Mouse (Mus musculus) heart, embryonic 13.5 days (tissue): ENCODE measurements around the gene Gtdc1. TPM values are rescaled to one million over a fixed set of nuclear protein-coding genes. Genes with fewer than 3 reads are reported as not detected.

Experiments used
- ATAC-seq: fragments of 200-750 bp; cut with Nextera tagmentation; 2 replicates; pipeline ENCODE4 v1.8.0; 2017; ENCODE audit warnings: moderate TSS enrichment; ENCODE audit not compliant: insufficient number of reproducible peaks, low FRiP score, low TSS enrichment; ENCODE audit errors: extremely low read depth
- H3K27ac ChIP-seq: fragments of 300-500 bp; sonication (generic); replicated peaks from 2 replicates; pipeline ENCODE4 v1.5.1; 2015; ENCODE audit warnings: moderate library complexity, mild to moderate bottlenecking, inconsistent platforms
- H3K27me3 ChIP-seq: fragments of 300-500 bp; sonication (generic); replicated peaks from 2 replicates; pipeline ENCODE4 v1.6.1; 2015; ENCODE audit warnings: mild to moderate bottlenecking, inconsistent platforms
- H3K36me3 ChIP-seq: fragments of 300-500 bp; sonication (generic); 2 replicates; pipeline ENCODE4 v1.6.1; 2015; ENCODE audit warnings: mild to moderate bottlenecking, inconsistent platforms
- H3K4me1 ChIP-seq: fragments of 300-500 bp; sonication (generic); 2 replicates; pipeline ENCODE4 v1.6.1; 2015; ENCODE audit warnings: inconsistent platforms
- H3K4me2 ChIP-seq: fragments of 300-500 bp; sonication (generic); 2 replicates; pipeline ENCODE4 v1.6.1; 2015; ENCODE audit warnings: inconsistent platforms, mild to moderate bottlenecking, moderate library complexity
- H3K4me3 ChIP-seq: fragments of 300-500 bp; sonication (generic); 2 replicates; pipeline ENCODE4 v1.5.1; 2015; ENCODE audit warnings: moderate library complexity, mild to moderate bottlenecking, inconsistent platforms
- H3K9ac ChIP-seq: fragments of 300-500 bp; sonication (generic); 2 replicates; pipeline ENCODE4 v1.6.1; 2015; ENCODE audit warnings: inconsistent platforms, mild to moderate bottlenecking, moderate library complexity
- H3K9me3 ChIP-seq: fragments of 300-500 bp; sonication (generic); 2 replicates; pipeline ENCODE4 v1.6.1; 2016; ENCODE audit warnings: inconsistent platforms
- WGBS: fragments of 180-500 bp; shearing (Covaris S2); methylation state at CpG from one replicate; pipeline ENCODE4 v1.1.7; 2015; ENCODE audit warnings: mixed read lengths; 5-methylcytosine and 5-hydroxymethylcytosine counted together
- polyA plus RNA-seq: library from polyadenylated mRNA; unstranded; fragments of >200 nt; fragmentation: Nextera tagmentation; extraction: Ambion mirVana; gene quantifications from 2 replicates; pipeline ENCODE4 v1.2.1, GENCODE M21; 2015

Gtdc1 gene
- polyA plus RNA-seq, 1 experiment from 2014 or later: 11.7 TPM

GRCm38 (mm10) chr2:44763898-44764297 lies 163.6 kb downstream of the Gtdc1 start:
- Histone ChIP-seq H3K9me3 (no peaks in the 10 kb centered on the region), H3K4me2 (no peak overlapping the region), H3K4me1 (no peaks in the 10 kb centered on the region), H3K27me3 (no peaks in the 10 kb centered on the region), H3K27ac (no peak overlapping the region), H3K4me3 (no peak overlapping the region), H3K36me3 (no peaks in the 10 kb centered on the region), H3K9ac (no peak overlapping the region)
- ATAC-seq: no peak
- WGBS: 79% methylated on average over 1 of the region's 1 CpGs

GRCm38 (mm10) chr2:44736618-44737017 lies 190.8 kb downstream of the Gtdc1 start:
- Histone ChIP-seq H3K9ac (no peak overlapping the region), H3K27me3 (no peaks in the 10 kb centered on the region), H3K4me2 (no peak overlapping the region), H3K36me3 (no peaks in the 10 kb centered on the region), H3K27ac (no peak overlapping the region), H3K4me1 (no peaks in the 10 kb centered on the region), H3K4me3 (no peak overlapping the region), H3K9me3 (no peaks in the 10 kb centered on the region)
- no peak for ATAC-seq
- 96% methylated on average over 1 of the region's 1 CpGs for WGBS

GRCm38 (mm10) chr2:44721461-44721860 lies 206.0 kb downstream of the Gtdc1 start:
- no peak overlapping the region for H3K9ac ChIP-seq
- no peak overlapping the region for H3K4me3 ChIP-seq
- ATAC-seq: no peak
- no peak overlapping the region for H3K27ac ChIP-seq
- no peaks in the 10 kb centered on the region for H3K27me3 ChIP-seq
- H3K36me3 ChIP-seq: no peaks in the 10 kb centered on the region
- no peak overlapping the region for H3K4me2 ChIP-seq
- no peaks in the 10 kb centered on the region for H3K9me3 ChIP-seq
- no peaks in the 10 kb centered on the region for H3K4me1 ChIP-seq

GRCm38 (mm10) chr2:44705883-44706615 lies 221.4 kb downstream of the Gtdc1 start:
- Histone ChIP-seq H3K4me3 (no peak overlapping the region), H3K4me2 (no peak overlapping the region), H3K4me1 (no peaks in the 10 kb centered on the region), H3K36me3 (no peaks in the 10 kb centered on the region), H3K9ac (no peak overlapping the region), H3K27me3 (no peaks in the 10 kb centered on the region), H3K9me3 (no peaks in the 10 kb centered on the region), H3K27ac (0 out of 2 replicates have a peak overlapping the region, but pooled peaks have one; percentile 45)
- WGBS: 67% methylated on average over 4 of the region's 4 CpGs
- no peak for ATAC-seq

GRCm38 (mm10) chr2:44700276-44700675 lies 227.2 kb downstream of the Gtdc1 start:
- no peak overlapping the region for H3K4me2 ChIP-seq
- no peak overlapping the region for H3K4me3 ChIP-seq
- H3K27me3 ChIP-seq: no peaks in the 10 kb centered on the region
- H3K9me3 ChIP-seq: no peaks in the 10 kb centered on the region
- H3K27ac ChIP-seq: no peak overlapping the region
- no peaks in the 10 kb centered on the region for H3K36me3 ChIP-seq
- ATAC-seq: no peak
- H3K4me1 ChIP-seq: no peaks in the 10 kb centered on the region
- H3K9ac ChIP-seq: no peak overlapping the region
- WGBS: 65% methylated on average over 4 of the region's 4 CpGs

- 79% methylated on average over 3 of the region's 3 CpGs for WGBS
- Histone ChIP-seq H3K27me3 (no peaks in the 10 kb centered on the region), H3K9me3 (no peaks in the 10 kb centered on the region), H3K4me3 (no peak overlapping the region), H3K9ac (no peak overlapping the region), H3K27ac (no peak overlapping the region), H3K4me1 (no peaks in the 10 kb centered on the region), H3K36me3 (no peaks in the 10 kb centered on the region), H3K4me2 (no peak overlapping the region)
- no peak for ATAC-seq
Observed at GRCm38 (mm10) chr2:44696441-44696840, 231.0 kb downstream of the Gtdc1 start.

- H3K9ac ChIP-seq: no peak overlapping the region
- no peak overlapping the region for H3K27ac ChIP-seq
- no peak overlapping the region for H3K4me2 ChIP-seq
- H3K9me3 ChIP-seq: no peaks in the 10 kb centered on the region
- no peaks in the 10 kb centered on the region for H3K27me3 ChIP-seq
- ATAC-seq: no peak
- 72% methylated on average over 1 of the region's 1 CpGs for WGBS
- H3K4me3 ChIP-seq: no peak overlapping the region
- H3K36me3 ChIP-seq: no peaks in the 10 kb centered on the region
- no peaks in the 10 kb centered on the region for H3K4me1 ChIP-seq
Observed at GRCm38 (mm10) chr2:44693898-44694297, 233.6 kb downstream of the Gtdc1 start.

GRCm38 (mm10) chr2:44664049-44664448 lies 263.4 kb downstream of the Gtdc1 start:
- H3K36me3 ChIP-seq: no peaks in the 10 kb centered on the region
- no peaks in the 10 kb centered on the region for H3K9me3 ChIP-seq
- WGBS: 80% methylated on average over 7 of the region's 7 CpGs
- H3K4me1 ChIP-seq: 0 out of 2 replicates have a peak, but pooled peaks cover 4% of the 10 kb centered on the region
- no peak overlapping the region for H3K27ac ChIP-seq
- H3K27me3 ChIP-seq: no peaks in the 10 kb centered on the region
- no peak overlapping the region for H3K4me2 ChIP-seq
- no peak overlapping the region for H3K9ac ChIP-seq
- no peak overlapping the region for H3K4me3 ChIP-seq
- no peak for ATAC-seq

- H3K4me2 ChIP-seq: no peak overlapping the region
- no peak overlapping the region for H3K9ac ChIP-seq
- no peaks in the 10 kb centered on the region for H3K36me3 ChIP-seq
- H3K4me3 ChIP-seq: no peak overlapping the region
- no peak for ATAC-seq
- 61% methylated on average over 2 of the region's 2 CpGs for WGBS
- H3K9me3 ChIP-seq: no peaks in the 10 kb centered on the region
- H3K27me3 ChIP-seq: no peaks in the 10 kb centered on the region
- no peaks in the 10 kb centered on the region for H3K4me1 ChIP-seq
- H3K27ac ChIP-seq: no peak overlapping the region
Observed at GRCm38 (mm10) chr2:44659870-44660269, 267.6 kb downstream of the Gtdc1 start.

GRCm38 (mm10) chr2:44659011-44659410 lies 268.4 kb downstream of the Gtdc1 start:
- no peak overlapping the region for H3K4me2 ChIP-seq
- no peaks in the 10 kb centered on the region for H3K27me3 ChIP-seq
- H3K4me3 ChIP-seq: no peak overlapping the region
- no peaks in the 10 kb centered on the region for H3K9me3 ChIP-seq
- no peaks in the 10 kb centered on the region for H3K4me1 ChIP-seq
- H3K36me3 ChIP-seq: no peaks in the 10 kb centered on the region
- no peak for ATAC-seq
- no peak overlapping the region for H3K9ac ChIP-seq
- H3K27ac ChIP-seq: no peak overlapping the region

GRCm38 (mm10) chr2:44648537-44648936 lies 278.9 kb downstream of the Gtdc1 start:
- no peaks in the 10 kb centered on the region for H3K36me3 ChIP-seq
- H3K9me3 ChIP-seq: no peaks in the 10 kb centered on the region
- ATAC-seq: no peak
- H3K9ac ChIP-seq: no peak overlapping the region
- no peaks in the 10 kb centered on the region for H3K4me1 ChIP-seq
- H3K4me3 ChIP-seq: no peak overlapping the region
- no peaks in the 10 kb centered on the region for H3K27me3 ChIP-seq
- H3K27ac ChIP-seq: no peak overlapping the region
- 72% methylated on average over 3 of the region's 3 CpGs for WGBS
- H3K4me2 ChIP-seq: no peak overlapping the region

GRCm38 (mm10) chr2:44646398-44646797 lies 281.1 kb downstream of the Gtdc1 start:
- Histone ChIP-seq H3K27ac (no peak overlapping the region), H3K4me2 (no peak overlapping the region), H3K36me3 (no peaks in the 10 kb centered on the region), H3K4me3 (no peak overlapping the region), H3K9me3 (no peaks in the 10 kb centered on the region), H3K4me1 (no peaks in the 10 kb centered on the region), H3K9ac (no peak overlapping the region), H3K27me3 (no peaks in the 10 kb centered on the region)
- no peak for ATAC-seq
- 82% methylated on average over 6 of the region's 6 CpGs for WGBS
